Mouse (Mus musculus): ENCODE data around the gene Gigyf1.

The Gigyf1 gene

GRCm38 (mm10) chr5:137510014-137510501, 8.3 kb upstream of the Gigyf1 start:
- TF ChIP-seq GATA4 (IDR thresholded peaks at IDR 0.05; ENCODE audit: insufficient replicate concordance, low read length) = no peak

GRCm38 (mm10) chr5:137510573-137511390, 7.6 kb upstream of the Gigyf1 start:
- TF ChIP-seq GATA4 (IDR thresholded peaks at IDR 0.05; ENCODE audit: insufficient replicate concordance, low read length) = no peak

- no peak for TF ChIP-seq GATA4 (IDR thresholded peaks at IDR 0.05; ENCODE audit: insufficient replicate concordance, low read length)
These were observed 6.6 kb upstream of the Gigyf1 start for GRCm38 (mm10) chr5:137511706-137512105.

- TF ChIP-seq GATA4 (IDR thresholded peaks at IDR 0.05; ENCODE audit: insufficient replicate concordance, low read length) = no peak
These were observed 5.2 kb upstream of the Gigyf1 start for GRCm38 (mm10) chr5:137512847-137513794.

- no peak for TF ChIP-seq GATA4 (IDR thresholded peaks at IDR 0.05; ENCODE audit: insufficient replicate concordance, low read length)
These were observed 4.2 kb upstream of the Gigyf1 start for GRCm38 (mm10) chr5:137513951-137514721.

- TF ChIP-seq GATA4 (IDR thresholded peaks at IDR 0.05; ENCODE audit: insufficient replicate concordance, low read length) = no peak
These were observed 3.5 kb upstream of the Gigyf1 start for GRCm38 (mm10) chr5:137514811-137515210.

GRCm38 (mm10) chr5:137519691-137520550, 1.6 kb downstream of the Gigyf1 start:
- TF ChIP-seq GATA4 (IDR thresholded peaks at IDR 0.05; ENCODE audit: insufficient replicate concordance, low read length) = no peak

GRCm38 (mm10) chr5:137521861-137522260, 3.5 kb downstream of the Gigyf1 start:
- TF ChIP-seq GATA4 (IDR thresholded peaks at IDR 0.05; ENCODE audit: insufficient replicate concordance, low read length) = no peak

- TF ChIP-seq GATA4 (IDR thresholded peaks at IDR 0.05; ENCODE audit: insufficient replicate concordance, low read length) = no peak
These were observed 4.4 kb downstream of the Gigyf1 start for GRCm38 (mm10) chr5:137522711-137523110.

- TF ChIP-seq GATA4 (IDR thresholded peaks at IDR 0.05; ENCODE audit: insufficient replicate concordance, low read length) = no peak
These were observed 5.3 kb downstream of the Gigyf1 start for GRCm38 (mm10) chr5:137523396-137524250.

- TF ChIP-seq GATA4 (IDR thresholded peaks at IDR 0.05; ENCODE audit: insufficient replicate concordance, low read length) = no peak
These were observed 5.8 kb downstream of the Gigyf1 start for GRCm38 (mm10) chr5:137524251-137524515.

GRCm38 (mm10) chr5:137524671-137525070, 6.3 kb downstream of the Gigyf1 start:
- TF ChIP-seq GATA4 (IDR thresholded peaks at IDR 0.05; ENCODE audit: insufficient replicate concordance, low read length) = no peak

GRCm38 (mm10) chr5:137525511-137525910, 7.2 kb downstream of the Gigyf1 start:
- TF ChIP-seq GATA4 (IDR thresholded peaks at IDR 0.05; ENCODE audit: insufficient replicate concordance, low read length) = no peak
